In genomic region chr11:100148615-100149330, GRCm38 (mm10) we compare ENCODE assay signal across 11 mouse cellular contexts. TPM values are rescaled to one million over a fixed set of nuclear protein-coding genes. Genes with fewer than 3 reads are reported as not detected.
DNase-seq lines count a peak whose midpoint lies in the region; ATAC-seq and TF ChIP-seq lines count a peak whose summit lies in the region.
"Had no signal": no experiment of that assay in that cellular context is flagged by ENCODE, and none has a peak within 500 bp of the region (broad histone marks: within the 10 kb centered on the region; RNA-seq: fewer than 3 reads in every experiment).

Gene Krt19 (minus strand): TSS chr11:100148665.

- no peak within 1 kb of the TSS for H3K4me2 ChIP-seq in heart, embryonic 16.5 days (ENCODE audit: low read depth, low read length)
- H3K4me2 ChIP-seq in midbrain, postnatal 0 days (ENCODE audit: low read depth, low read length, poor library complexity, severe bottlenecking) = no peak within 1 kb of the TSS
- no peak within 1 kb of the TSS for H3K4me2 ChIP-seq in midbrain, embryonic 16.5 days (ENCODE audit: low read length)
- no peak within 1 kb of the TSS for H3K4me2 ChIP-seq in heart, postnatal 0 days (ENCODE audit: low read depth, low read length)
- H3K4me2 ChIP-seq in stomach, embryonic 14.5 days (replicated peaks; ENCODE audit: low read depth, low read length) = no peak within 1 kb of the TSS

- no peak within 1 kb of the TSS for H3K9ac ChIP-seq in heart, embryonic 16.5 days (ENCODE audit: low read length)
- H3K9ac ChIP-seq in midbrain, postnatal 0 days (replicated peaks; ENCODE audit: low read length, poor library complexity, severe bottlenecking) = no peak within 1 kb of the TSS
- no peak within 1 kb of the TSS for H3K9ac ChIP-seq in midbrain, embryonic 16.5 days (ENCODE audit: low read depth, low read length)
- no peak within 1 kb of the TSS for H3K9ac ChIP-seq in heart, postnatal 0 days (replicated peaks; ENCODE audit: low read depth, low read length)
- no peak within 1 kb of the TSS for H3K9ac ChIP-seq in stomach, embryonic 14.5 days (replicated peaks; ENCODE audit: low read depth, low read length)

- intact Hi-C loops in heart, postnatal 36 days (cut with DNase I) = no loop called here

- DNase-seq in heart, postnatal 36 days = no peak
- DNase-seq in midbrain, postnatal 0 days (ENCODE audit: low spot score) = peak; percentile 46
- DNase-seq in heart, postnatal 0 days (ENCODE audit: low spot score) = no peak
- DNase-seq in yolk sac, embryonic 10.5 days (ENCODE audit: low spot score) = no peak
- DNase-seq: kidney, adult 18-20 months; right cerebral cortex, postnatal 14 days had no signal

- 47% methylated on average over 9 of the region's 9 CpGs for WGBS in heart, embryonic 16.5 days
- 42% methylated on average over 9 of the region's 9 CpGs for WGBS in midbrain, postnatal 0 days
- WGBS in midbrain, embryonic 16.5 days = 44% methylated on average over 9 of the region's 9 CpGs
- WGBS in heart, postnatal 0 days = 44% methylated on average over 9 of the region's 9 CpGs
- WGBS in stomach, embryonic 14.5 days = 46% methylated on average over 9 of the region's 9 CpGs

- H3K27me3 ChIP-seq in heart, embryonic 16.5 days (ENCODE audit: control insufficient read depth, insufficient read depth, low read length) = peaks cover 4% of the 10 kb centered on the region; the same call in 1 of the 2 replicates
- peaks cover 12% of the 10 kb centered on the region for H3K27me3 ChIP-seq in midbrain, postnatal 0 days (ENCODE audit: insufficient read depth, low read length)
- peaks cover 23% of the 10 kb centered on the region for H3K27me3 ChIP-seq in midbrain, embryonic 16.5 days (ENCODE audit: control insufficient read depth, insufficient read depth, low read depth, low read length)
- H3K27me3 ChIP-seq in heart, postnatal 0 days (ENCODE audit: control insufficient read depth, insufficient read depth, low read length) = peaks cover 10% of the 10 kb centered on the region; the same call in 1 of the 2 replicates
- 0 out of 2 replicates have a peak, but pooled peaks cover 7% of the 10 kb centered on the region for H3K27me3 ChIP-seq in stomach, embryonic 14.5 days (ENCODE audit: control insufficient read depth, insufficient read depth, low read length)

- H3K27ac ChIP-seq in heart, embryonic 16.5 days (ENCODE audit: low read length) = no peak within 1 kb of the TSS
- no peak within 1 kb of the TSS for H3K27ac ChIP-seq in midbrain, postnatal 0 days (ENCODE audit: low read depth, low read length)
- no peak within 1 kb of the TSS for H3K27ac ChIP-seq in midbrain, embryonic 16.5 days (ENCODE audit: low read length)
- peak within 1 kb of the TSS; percentile 36; the same call in 1 of the 2 replicates for H3K27ac ChIP-seq in heart, postnatal 0 days (ENCODE audit: low read depth)
- peak within 1 kb of the TSS; percentile 29; the same call in 1 of the 2 replicates for H3K27ac ChIP-seq in stomach, embryonic 14.5 days (ENCODE audit: low read length)

- H3K9me3 ChIP-seq in heart, embryonic 16.5 days (replicated peaks; ENCODE audit: control insufficient read depth, low read length) = no peaks in the 10 kb centered on the region
- no peaks in the 10 kb centered on the region for H3K9me3 ChIP-seq in midbrain, postnatal 0 days (ENCODE audit: low read length)
- H3K9me3 ChIP-seq in midbrain, embryonic 16.5 days (replicated peaks; ENCODE audit: control insufficient read depth, low read length, poor library complexity, severe bottlenecking) = no peaks in the 10 kb centered on the region
- H3K9me3 ChIP-seq in heart, postnatal 0 days (replicated peaks; ENCODE audit: control insufficient read depth, low read length) = no peaks in the 10 kb centered on the region
- no peaks in the 10 kb centered on the region for H3K9me3 ChIP-seq in stomach, embryonic 14.5 days (ENCODE audit: control insufficient read depth, low read depth, low read length)

- H3K36me3 ChIP-seq in heart, embryonic 16.5 days (ENCODE audit: control insufficient read depth, insufficient read depth) = no peaks in the 10 kb centered on the region
- H3K36me3 ChIP-seq in midbrain, postnatal 0 days (ENCODE audit: insufficient read depth, low read length) = no peaks in the 10 kb centered on the region
- no peaks in the 10 kb centered on the region for H3K36me3 ChIP-seq in midbrain, embryonic 16.5 days (ENCODE audit: control insufficient read depth, insufficient read depth, low read length)
- H3K36me3 ChIP-seq in heart, postnatal 0 days (replicated peaks; ENCODE audit: control insufficient read depth, insufficient read depth, low read length) = no peaks in the 10 kb centered on the region
- no peaks in the 10 kb centered on the region for H3K36me3 ChIP-seq in stomach, embryonic 14.5 days (ENCODE audit: control insufficient read depth, insufficient read depth, low read length)

- no peak for TF ChIP-seq CTCF in midbrain, postnatal 0 days (IDR thresholded peaks at IDR 0.05)
- no peak for TF ChIP-seq CTCF in heart, postnatal 0 days (IDR thresholded peaks at IDR 0.05; ENCODE audit: low read depth)

- H3K4me3 ChIP-seq in heart, embryonic 16.5 days (ENCODE audit: low read length) = no peak within 1 kb of the TSS
- no peak within 1 kb of the TSS for H3K4me3 ChIP-seq in midbrain, postnatal 0 days (ENCODE audit: low read depth, low read length)
- H3K4me3 ChIP-seq in midbrain, embryonic 16.5 days (ENCODE audit: low read depth, low read length) = no peak within 1 kb of the TSS
- H3K4me3 ChIP-seq in heart, postnatal 0 days (ENCODE audit: low read depth, low read length) = no peak within 1 kb of the TSS
- H3K4me3 ChIP-seq in stomach, embryonic 14.5 days (ENCODE audit: low read depth, low read length) = no peak within 1 kb of the TSS

- TF ChIP-seq EP300 in heart, postnatal 0 days (IDR thresholded peaks at IDR 0.05; ENCODE audit: low read depth) = no peak

- H3K4me1 ChIP-seq in heart, embryonic 16.5 days (ENCODE audit: control insufficient read depth, insufficient read depth, low read length) = peaks cover 12% of the 10 kb centered on the region; the same call in 1 of the 2 replicates
- peaks cover 8% of the 10 kb centered on the region; the same call in 1 of the 2 replicates for H3K4me1 ChIP-seq in midbrain, postnatal 0 days (ENCODE audit: insufficient read depth, low read length)
- peaks cover 11% of the 10 kb centered on the region for H3K4me1 ChIP-seq in midbrain, embryonic 16.5 days (ENCODE audit: control insufficient read depth, insufficient read depth, low read length)
- H3K4me1 ChIP-seq in heart, postnatal 0 days (ENCODE audit: control insufficient read depth, insufficient read depth) = peaks cover 14% of the 10 kb centered on the region
- H3K4me1 ChIP-seq in stomach, embryonic 14.5 days (ENCODE audit: control insufficient read depth, insufficient read depth, low read length) = no peaks in the 10 kb centered on the region

- no peak for ATAC-seq in heart, embryonic 16.5 days (replicated peaks; ENCODE audit: extremely low read depth, insufficient read depth, low FRiP score)
- ATAC-seq in midbrain, postnatal 0 days (ENCODE audit: low FRiP score) = no peak
- no peak for ATAC-seq in midbrain, embryonic 16.5 days
- no peak for ATAC-seq in heart, postnatal 0 days (ENCODE audit: insufficient read depth, low read depth)
- ATAC-seq in stomach, embryonic 14.5 days (ENCODE audit: insufficient number of reproducible peaks, insufficient read depth, low FRiP score, low read depth) = no peak
- no peak for ATAC-seq in cerebellum, adult (ENCODE audit: insufficient number of reproducible peaks, low FRiP score, low TSS enrichment)

RNA-seq across cellular contexts. Expression of gene Krt19, which starts in this region (rescaled TPM):
- 64.1 and 79.3 TPM in 2 replicates for polyA plus RNA-seq in heart, embryonic 16.5 days (2015; fragmentation: Nextera tagmentation; extraction: Ambion mirVana)
- total RNA-seq in heart, postnatal 36 days (2021) = 10 to 100 TPM in 1 of 2 experiments, 1 to 10 TPM in 1; 6.0 to 10.2 TPM
- 1.6 and 5.4 TPM in 2 replicates for total RNA-seq in midbrain, postnatal 0 days (2014; rRNA removed)
- 6.5 and 8.1 TPM in 2 replicates for polyA plus RNA-seq in midbrain, postnatal 0 days (2015; fragmentation: Nextera tagmentation; extraction: Ambion mirVana)
- polyA plus RNA-seq in midbrain, embryonic 16.5 days (2015; fragmentation: Nextera tagmentation; extraction: Ambion mirVana) = 2.9 and 3.4 TPM in 2 replicates
- 22.5 and 52.2 TPM in 2 replicates for total RNA-seq in heart, postnatal 0 days (2014; rRNA removed; ENCODE audit: low replicate concordance)
- 20.6 and 29.3 TPM in 2 replicates for polyA plus RNA-seq in heart, postnatal 0 days (2015; fragmentation: Nextera tagmentation; extraction: Ambion mirVana)
- 387 and 441 TPM in 2 replicates for polyA plus RNA-seq in stomach, embryonic 14.5 days (2014; fragmentation: Nextera tagmentation; extraction: Ambion mirVana)
- total RNA-seq: megakaryocyte-erythroid progenitor cell, adult 5-6 weeks had no signal

Comparison
In these comparisons a context has a peak if more than half of its experiments do, and no peak if none do; other contexts are left out.
1. H3K27ac ChIP-seq: peak in heart, postnatal 0 days (single experiment) and stomach, embryonic 14.5 days (single experiment); none in heart, embryonic 16.5 days (single experiment), midbrain, postnatal 0 days (single experiment) and midbrain, embryonic 16.5 days (single experiment).